Mouse (Mus musculus): ENCODE results near the gene Ifnl3.
"Not testable (repeated sequence)": the region's sequence is repeated elsewhere in the genome, so short reads cannot be mapped to it uniquely, and the experiment has no call there.

Gene Ifnl3

GRCm38 (mm10) chr7:28522536-28522935 lies at the start of gene Ifnl3:
TSS of gene Ifnl3 (plus strand) at chr7:28522836.
- not testable (repeated sequence) for DNase-seq (ENCODE audit: low spot score in 2 of 2)

GRCm38 (mm10) chr7:28476191-28476590 lies 46.4 kb upstream of the Ifnl3 start:
- no peak for DNase-seq (ENCODE audit: low spot score in 2 of 2)

GRCm38 (mm10) chr7:28477363-28477762 lies 45.3 kb upstream of the Ifnl3 start:
- DNase-seq (ENCODE audit: low spot score in 2 of 2): no peak

GRCm38 (mm10) chr7:28478854-28479253 lies 43.8 kb upstream of the Ifnl3 start:
- DNase-seq (ENCODE audit: low spot score in 2 of 2): no peak

GRCm38 (mm10) chr7:28482854-28483253 lies 39.8 kb upstream of the Ifnl3 start:
- DNase-seq (ENCODE audit: low spot score in 2 of 2): no peak

GRCm38 (mm10) chr7:28484192-28484591 lies 38.4 kb upstream of the Ifnl3 start:
- DNase-seq (ENCODE audit: low spot score in 2 of 2): no peak

- no peak for DNase-seq (ENCODE audit: low spot score in 2 of 2)
Measured at GRCm38 (mm10) chr7:28488030-28488491, 34.6 kb upstream of the Ifnl3 start.

GRCm38 (mm10) chr7:28490410-28490809 lies 32.2 kb upstream of the Ifnl3 start:
- peak; percentile 18 to 56 for DNase-seq (ENCODE audit: low spot score in 2 of 2)

GRCm38 (mm10) chr7:28490903-28491302 lies 31.7 kb upstream of the Ifnl3 start:
- DNase-seq (ENCODE audit: low spot score in 2 of 2): peak in 1 of 2 experiments; percentile 14

- DNase-seq (ENCODE audit: low spot score in 2 of 2): no peak
Measured at GRCm38 (mm10) chr7:28492310-28492709, 30.3 kb upstream of the Ifnl3 start.

- no peak for DNase-seq (ENCODE audit: low spot score in 2 of 2)
Measured at GRCm38 (mm10) chr7:28495426-28495825, 27.2 kb upstream of the Ifnl3 start.

GRCm38 (mm10) chr7:28505585-28505984 lies 17.1 kb upstream of the Ifnl3 start:
- no peak for DNase-seq (ENCODE audit: low spot score in 2 of 2)

GRCm38 (mm10) chr7:28509121-28509520 lies 13.5 kb upstream of the Ifnl3 start:
- DNase-seq (ENCODE audit: low spot score in 2 of 2): not testable (repeated sequence)

- DNase-seq (ENCODE audit: low spot score in 2 of 2): not testable (repeated sequence)
Measured at GRCm38 (mm10) chr7:28510405-28510974, 12.1 kb upstream of the Ifnl3 start, which contains the start of gene Ifnl2. TSS of gene Ifnl2 (minus strand) at chr7:28510455.

- DNase-seq (ENCODE audit: low spot score in 2 of 2): no peak
Measured at GRCm38 (mm10) chr7:28511441-28511840, 11.2 kb upstream of the Ifnl3 start.

- DNase-seq (ENCODE audit: low spot score in 2 of 2): peak; percentile 72 to 94
Measured at GRCm38 (mm10) chr7:28527922-28528719, 5.5 kb downstream of the Ifnl3 start.

GRCm38 (mm10) chr7:28532005-28532404 lies 9.4 kb downstream of the Ifnl3 start:
- DNase-seq (ENCODE audit: low spot score in 2 of 2): no peak

- not testable (repeated sequence) for DNase-seq (ENCODE audit: low spot score in 2 of 2)
Measured at GRCm38 (mm10) chr7:28538886-28539285, 16.2 kb downstream of the Ifnl3 start.

GRCm38 (mm10) chr7:28540526-28540925 lies 17.9 kb downstream of the Ifnl3 start, which contains the start of gene Sycn:
TSS of gene Sycn (plus strand) at chr7:28540885.
- DNase-seq (ENCODE audit: low spot score in 2 of 2): no peak

- DNase-seq (ENCODE audit: low spot score in 2 of 2): no peak
Measured at GRCm38 (mm10) chr7:28544051-28544601, 21.5 kb downstream of the Ifnl3 start.

GRCm38 (mm10) chr7:28545048-28545890 lies 22.6 kb downstream of the Ifnl3 start:
- DNase-seq (ENCODE audit: low spot score in 2 of 2): no peak

- DNase-seq (ENCODE audit: low spot score in 2 of 2): no peak
Measured at GRCm38 (mm10) chr7:28545891-28546210, 23.2 kb downstream of the Ifnl3 start.

Data from thymus, postnatal 10 days (tissue).